Mouse (Mus musculus): ENCODE data around the gene Gm20388. TPM values are rescaled to one million over a fixed set of nuclear protein-coding genes. Genes with fewer than 3 reads are reported as not detected.
A peak's percentile ranks its signal among the peaks of the same experiment; 100 is the strongest.

The Gm20388 gene
- total and polyA plus RNA-seq, 3 experiments: 0.02 to 0.05 TPM; not detected in 1

DNA sequence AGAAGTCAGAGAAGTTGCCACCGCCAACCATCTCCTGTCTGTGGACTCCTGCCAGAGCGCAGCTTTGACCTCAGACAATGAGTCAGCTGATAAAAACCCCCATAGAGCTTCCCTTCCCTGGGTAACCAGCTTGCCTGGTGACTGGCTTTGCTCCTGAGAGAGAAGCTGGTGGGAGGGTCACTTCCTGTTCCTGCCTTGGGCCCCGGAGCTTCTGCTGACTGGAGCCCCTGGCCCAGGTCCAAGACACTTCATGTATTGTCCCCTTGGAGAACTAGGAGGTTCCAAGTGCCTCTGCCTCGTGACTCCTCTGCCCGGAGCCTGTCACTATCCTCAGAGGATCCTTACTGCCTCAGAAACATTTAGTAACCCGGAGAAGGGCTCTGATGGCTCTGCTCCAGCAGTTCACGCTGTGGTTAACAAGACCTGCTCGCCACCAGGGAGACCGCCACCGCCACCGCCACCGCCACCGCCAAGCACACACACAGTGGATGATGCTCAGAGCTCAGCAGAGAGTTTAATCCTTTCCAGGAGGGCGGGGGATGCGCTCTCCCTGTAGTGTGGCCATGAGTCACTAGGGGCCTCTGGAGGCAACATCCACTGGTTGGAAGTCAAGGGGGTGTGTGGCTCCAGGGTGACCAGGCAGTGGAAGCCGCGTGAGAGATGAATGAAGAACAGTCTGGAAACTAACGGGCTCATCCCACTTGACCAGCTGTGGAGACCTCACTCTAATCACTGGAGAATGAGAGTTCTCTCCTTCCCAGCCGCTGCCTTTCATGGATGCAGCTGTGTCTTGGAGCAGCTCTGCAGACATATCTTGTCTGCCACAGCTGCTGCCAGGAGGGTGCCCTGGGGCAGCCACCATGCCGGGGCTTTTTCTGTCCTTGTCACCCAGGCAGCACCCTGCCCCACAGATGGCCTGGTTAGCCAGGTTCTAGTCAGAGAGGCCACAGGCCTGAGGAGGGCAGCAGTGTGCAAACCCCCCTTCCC, 653.5 kb downstream of the Gm20388 start:
- no peak for TF ChIP-seq GATA2 (IDR thresholded peaks at IDR 0.05; ENCODE audit: borderline replicate concordance, low read depth, low read length)
- no peak for TF ChIP-seq GATA1 (IDR thresholded peaks at IDR 0.05; ENCODE audit: borderline replicate concordance, low read length)
- no peak for TF ChIP-seq TAL1 (conservative IDR thresholded peaks at IDR 0.05; ENCODE audit: low read depth, low read length)
- no peak for TF ChIP-seq CTCF (IDR thresholded peaks at IDR 0.05; ENCODE audit: low read depth, low read length)
- TF ChIP-seq POLR2AphosphoS5 (IDR thresholded peaks at IDR 0.05; ENCODE audit: insufficient replicate concordance, low read depth, low read length): no peak
- H3K4me1 ChIP-seq (ENCODE audit: insufficient read depth, low read depth, low read length): peaks cover 40% of the 10 kb centered on the region
- no peak overlapping the region for H3K4me3 ChIP-seq (ENCODE audit: low read depth, low read length)
- H3K36me3 ChIP-seq (replicated peaks): peaks cover 99% of the 10 kb centered on the region
- peak; percentile 82 for ATAC-seq (ENCODE audit: extremely low read depth, insufficient number of reproducible peaks, low FRiP score, poor library complexity, severe bottlenecking)
- peak; percentile 86 for DNase-seq (ENCODE audit: low spot score)
- no peaks in the 10 kb centered on the region; the same call in 1 of the 2 replicates for H3K27me3 ChIP-seq (ENCODE audit: insufficient read depth, low read length)
- H3K9me3 ChIP-seq (replicated peaks): peaks cover 11% of the 10 kb centered on the region

DNA sequence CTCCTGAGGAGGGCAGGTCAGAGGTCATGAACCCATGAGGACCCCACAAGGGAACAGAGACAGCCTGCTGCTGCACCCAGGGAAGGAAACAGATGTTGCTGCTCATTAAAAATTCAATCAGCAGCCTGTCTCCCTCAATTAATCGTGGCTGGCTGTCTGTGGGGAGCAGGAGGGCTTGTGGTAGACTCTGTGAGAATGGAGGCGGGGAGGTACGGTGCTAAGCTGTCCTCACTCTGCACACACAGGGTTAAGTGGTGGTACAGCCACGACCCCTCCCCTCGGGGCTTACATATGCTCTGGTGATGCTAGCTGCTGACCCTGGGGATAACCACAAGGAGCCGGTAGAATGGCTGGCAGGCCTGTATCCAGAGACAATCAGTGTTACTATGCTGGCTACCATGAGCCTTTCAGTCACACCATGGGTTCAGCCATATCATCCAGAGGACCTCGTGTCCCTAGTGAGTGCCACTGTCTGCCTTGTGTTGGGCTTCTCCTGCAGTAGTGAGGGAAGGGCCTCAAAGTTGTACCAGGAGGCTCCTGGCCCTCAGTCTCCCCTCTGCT, 654.6 kb downstream of the Gm20388 start:
- Histone ChIP-seq H3K27me3 (ENCODE audit: insufficient read depth, low read length) (no peaks in the 10 kb centered on the region; the same call in 1 of the 2 replicates), H3K4me3 (ENCODE audit: low read depth, low read length) (no peak overlapping the region), H3K36me3 (replicated peaks) (peaks cover 99% of the 10 kb centered on the region), H3K9me3 (replicated peaks) (peaks cover 11% of the 10 kb centered on the region), H3K4me1 (ENCODE audit: insufficient read depth, low read depth, low read length) (peaks cover 41% of the 10 kb centered on the region)
- TF ChIP-seq GATA2 (IDR thresholded peaks at IDR 0.05; ENCODE audit: borderline replicate concordance, low read depth, low read length) (no peak), CTCF (IDR thresholded peaks at IDR 0.05; ENCODE audit: low read depth, low read length) (no peak)
- no peak for DNase-seq (ENCODE audit: low spot score)
- no peak for ATAC-seq (ENCODE audit: extremely low read depth, insufficient number of reproducible peaks, low FRiP score, poor library complexity, severe bottlenecking)

DNA sequence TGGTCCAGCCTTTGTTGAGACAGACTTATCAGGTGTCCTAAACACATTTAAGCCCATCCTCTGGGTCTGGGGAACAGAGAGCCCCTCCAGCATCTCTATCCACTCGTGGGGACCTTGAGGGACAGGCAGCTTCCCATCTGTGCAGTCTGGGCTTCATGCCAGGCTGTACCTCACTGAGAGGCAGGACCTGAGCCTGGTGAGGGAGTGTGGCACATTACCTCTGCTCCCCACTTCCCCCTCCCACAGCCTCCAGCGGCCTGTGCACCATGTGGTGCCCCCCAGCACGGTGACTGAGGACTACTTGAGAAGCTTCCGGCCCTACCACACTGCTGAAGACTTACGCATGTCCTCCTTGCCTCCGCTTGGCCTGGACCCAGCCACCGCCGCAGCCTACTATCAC, 656.0 kb downstream of the Gm20388 start:
- no peak for ATAC-seq (ENCODE audit: extremely low read depth, insufficient number of reproducible peaks, low FRiP score, poor library complexity, severe bottlenecking)
- no peak overlapping the region for H3K4me3 ChIP-seq (ENCODE audit: low read depth, low read length)
- TF ChIP-seq POLR2AphosphoS5 (IDR thresholded peaks at IDR 0.05; ENCODE audit: insufficient replicate concordance, low read depth, low read length): no peak
- no peak for TF ChIP-seq CTCF (IDR thresholded peaks at IDR 0.05; ENCODE audit: low read depth, low read length)
- TF ChIP-seq GATA1 (IDR thresholded peaks at IDR 0.05; ENCODE audit: borderline replicate concordance, low read length): no peak
- TF ChIP-seq GATA2 (IDR thresholded peaks at IDR 0.05; ENCODE audit: borderline replicate concordance, low read depth, low read length): no peak
- TF ChIP-seq TAL1 (conservative IDR thresholded peaks at IDR 0.05; ENCODE audit: low read depth, low read length): no peak
- no peak for DNase-seq (ENCODE audit: low spot score)
- H3K36me3 ChIP-seq (replicated peaks): peaks cover 99% of the 10 kb centered on the region
- H3K9me3 ChIP-seq (replicated peaks): peaks cover 11% of the 10 kb centered on the region
- no peaks in the 10 kb centered on the region; the same call in 1 of the 2 replicates for H3K27me3 ChIP-seq (ENCODE audit: insufficient read depth, low read length)
- H3K4me1 ChIP-seq (ENCODE audit: insufficient read depth, low read depth, low read length): peaks cover 32% of the 10 kb centered on the region

DNA sequence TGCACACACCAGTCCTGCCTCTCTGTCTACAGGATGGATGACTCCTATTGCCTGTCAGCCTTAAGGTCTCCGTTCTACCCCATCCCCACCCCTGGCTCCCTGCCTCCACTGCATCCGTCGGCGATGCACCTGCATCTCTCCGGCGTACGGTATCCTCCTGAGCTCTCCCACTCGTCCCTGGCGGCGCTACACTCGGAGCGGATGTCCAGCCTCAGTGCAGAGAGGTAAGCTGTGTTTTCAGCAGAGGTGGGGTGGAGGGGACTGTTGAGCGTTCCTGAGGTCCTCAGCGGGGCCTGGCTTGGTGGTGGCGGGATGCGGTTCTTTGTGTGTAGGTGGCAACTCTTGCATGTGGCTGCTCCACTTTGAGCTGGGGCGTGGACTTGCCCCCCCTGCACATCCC, 657.1 kb downstream of the Gm20388 start:
- no peak overlapping the region; the same call in 1 of the 2 replicates for H3K4me3 ChIP-seq (ENCODE audit: low read depth, low read length)
- peaks cover 11% of the 10 kb centered on the region for H3K9me3 ChIP-seq (replicated peaks)
- H3K4me1 ChIP-seq (ENCODE audit: insufficient read depth, low read depth, low read length): peaks cover 27% of the 10 kb centered on the region
- TF ChIP-seq CTCF (IDR thresholded peaks at IDR 0.05; ENCODE audit: low read depth, low read length) (no peak), POLR2AphosphoS5 (IDR thresholded peaks at IDR 0.05; ENCODE audit: insufficient replicate concordance, low read depth, low read length) (no peak), GATA2 (IDR thresholded peaks at IDR 0.05; ENCODE audit: borderline replicate concordance, low read depth, low read length) (no peak), GATA1 (IDR thresholded peaks at IDR 0.05; ENCODE audit: borderline replicate concordance, low read length) (no peak), TAL1 (conservative IDR thresholded peaks at IDR 0.05; ENCODE audit: low read depth, low read length) (no peak)
- no peak for DNase-seq (ENCODE audit: low spot score)
- H3K36me3 ChIP-seq (replicated peaks): peaks cover 99% of the 10 kb centered on the region
- H3K27me3 ChIP-seq (ENCODE audit: insufficient read depth, low read length): no peaks in the 10 kb centered on the region
- no peak for ATAC-seq (ENCODE audit: extremely low read depth, insufficient number of reproducible peaks, low FRiP score, poor library complexity, severe bottlenecking)

DNA sequence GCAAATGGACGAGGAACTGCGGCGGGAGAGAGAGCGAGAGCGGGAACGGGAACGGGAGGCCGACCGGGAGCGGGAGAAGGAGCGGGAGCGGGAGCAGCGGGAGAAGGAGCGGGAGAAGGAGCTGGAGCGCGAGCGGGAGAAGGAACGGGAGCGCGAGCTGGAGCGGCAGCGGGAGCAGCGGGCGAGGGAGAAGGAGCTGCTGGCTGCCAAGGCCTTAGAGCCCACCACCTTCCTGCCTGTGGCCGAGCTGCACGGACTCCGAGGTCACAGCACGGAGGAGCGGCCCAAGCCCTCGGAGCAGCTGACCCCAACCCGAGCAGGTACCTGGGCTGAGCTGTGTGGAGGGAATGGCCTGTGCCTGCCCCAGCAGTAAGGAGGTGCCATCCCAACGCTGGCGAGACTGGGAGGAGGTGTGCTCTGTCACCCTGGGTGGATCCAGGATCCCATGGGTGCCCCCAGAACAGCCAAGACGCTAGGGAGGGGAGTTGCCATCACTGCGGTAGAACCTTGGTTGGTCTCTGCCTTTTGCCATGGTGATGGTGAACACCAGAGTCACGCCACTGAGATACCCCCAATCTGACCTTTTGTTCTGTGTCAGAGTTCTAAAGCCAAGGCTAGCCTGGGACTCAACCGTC, 657.6 kb downstream of the Gm20388 start:
- Histone ChIP-seq H3K36me3 (replicated peaks) (peaks cover 99% of the 10 kb centered on the region), H3K27me3 (ENCODE audit: insufficient read depth, low read length) (no peaks in the 10 kb centered on the region), H3K4me3 (ENCODE audit: low read depth, low read length) (peak overlapping the region; percentile 10; the same call in 1 of the 2 replicates), H3K4me1 (ENCODE audit: insufficient read depth, low read depth, low read length) (peaks cover 22% of the 10 kb centered on the region), H3K9me3 (replicated peaks) (peaks cover 11% of the 10 kb centered on the region)
- no peak for TF ChIP-seq GATA1 (IDR thresholded peaks at IDR 0.05; ENCODE audit: borderline replicate concordance, low read length)
- TF ChIP-seq CTCF (IDR thresholded peaks at IDR 0.05; ENCODE audit: low read depth, low read length): no peak
- TF ChIP-seq GATA2 (IDR thresholded peaks at IDR 0.05; ENCODE audit: borderline replicate concordance, low read depth, low read length): no peak
- TF ChIP-seq TAL1 (conservative IDR thresholded peaks at IDR 0.05; ENCODE audit: low read depth, low read length): no peak
- TF ChIP-seq POLR2AphosphoS5 (IDR thresholded peaks at IDR 0.05; ENCODE audit: insufficient replicate concordance, low read depth, low read length): no peak
- no peak for ATAC-seq (ENCODE audit: extremely low read depth, insufficient number of reproducible peaks, low FRiP score, poor library complexity, severe bottlenecking)
- DNase-seq (ENCODE audit: low spot score): no peak

DNA sequence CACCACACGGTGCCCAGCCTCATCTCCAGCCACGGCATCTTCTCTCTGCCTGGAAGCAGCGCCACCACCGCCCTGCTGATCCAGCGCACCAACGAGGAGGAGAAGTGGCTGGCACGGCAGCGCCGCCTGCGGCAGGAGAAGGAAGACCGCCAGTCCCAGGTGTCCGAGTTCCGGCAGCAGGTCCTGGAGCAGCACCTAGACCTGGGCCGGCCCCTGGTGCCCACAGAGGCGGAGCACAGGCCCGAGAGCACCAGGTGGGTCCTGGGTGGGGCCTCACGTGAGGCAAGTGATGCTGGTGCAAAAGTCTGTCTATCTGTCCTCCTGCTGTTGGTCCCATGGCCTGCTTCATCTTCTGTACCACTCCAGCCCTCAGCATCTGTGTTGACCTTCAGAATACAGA, 658.5 kb downstream of the Gm20388 start:
- Histone ChIP-seq H3K36me3 (replicated peaks) (peaks cover 99% of the 10 kb centered on the region), H3K27me3 (ENCODE audit: insufficient read depth, low read length) (no peaks in the 10 kb centered on the region), H3K9me3 (replicated peaks) (peaks cover 11% of the 10 kb centered on the region), H3K4me3 (ENCODE audit: low read depth, low read length) (no peak overlapping the region), H3K4me1 (ENCODE audit: insufficient read depth, low read depth, low read length) (peaks cover 15% of the 10 kb centered on the region)
- DNase-seq (ENCODE audit: low spot score) (no peak), ATAC-seq (ENCODE audit: extremely low read depth, insufficient number of reproducible peaks, low FRiP score, poor library complexity, severe bottlenecking) (no peak)
- no peak for TF ChIP-seq POLR2AphosphoS5 (IDR thresholded peaks at IDR 0.05; ENCODE audit: insufficient replicate concordance, low read depth, low read length)
- no peak for TF ChIP-seq CTCF (IDR thresholded peaks at IDR 0.05; ENCODE audit: low read depth, low read length)
- no peak for TF ChIP-seq TAL1 (conservative IDR thresholded peaks at IDR 0.05; ENCODE audit: low read depth, low read length)
- no peak for TF ChIP-seq GATA2 (IDR thresholded peaks at IDR 0.05; ENCODE audit: borderline replicate concordance, low read depth, low read length)
- TF ChIP-seq GATA1 (IDR thresholded peaks at IDR 0.05; ENCODE audit: borderline replicate concordance, low read length): no peak

All from G1E (cell line).